In the genomic region with DNA sequence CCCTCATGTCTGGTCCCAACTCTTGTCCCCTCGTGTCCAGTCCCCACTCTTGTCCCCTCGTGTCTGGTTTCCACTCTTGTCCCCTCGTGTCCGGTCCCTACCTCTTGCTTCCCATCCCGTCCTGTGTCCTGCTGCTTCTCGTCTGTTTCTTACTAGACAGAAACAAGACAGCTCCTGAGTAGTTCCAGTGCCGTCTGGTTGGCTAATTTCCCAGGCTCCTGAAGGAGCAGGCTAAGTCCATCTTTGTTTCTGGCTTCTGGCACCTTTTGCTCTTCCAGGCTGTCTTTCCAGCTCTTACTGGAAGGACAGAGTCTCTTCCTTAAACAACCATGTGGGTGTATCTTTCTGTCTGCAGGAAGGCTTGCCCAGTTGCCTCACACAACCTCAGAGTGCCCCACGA, we compare ENCODE assay signal across 16 mouse cellular contexts. TPM values are rescaled to one million over a fixed set of nuclear protein-coding genes. Genes with fewer than 3 reads are reported as not detected.
DNase-seq lines count a peak whose midpoint lies in the region; ATAC-seq and TF ChIP-seq lines count a peak whose summit lies in the region.
"Had no signal": no experiment of that assay in that cellular context is flagged by ENCODE, and none has a peak within 500 bp of the region (broad histone marks: within the 10 kb centered on the region; RNA-seq: fewer than 3 reads in every experiment).

No protein-coding gene starts in this region.

- 66% methylated on average over 8 of the region's 8 CpGs for WGBS in lung, embryonic 14.5 days
- WGBS in intestine, embryonic 16.5 days, result 51% methylated on average over 8 of the region's 8 CpGs

- no peak overlapping the region for H3K9ac ChIP-seq in lung, embryonic 14.5 days
- H3K9ac ChIP-seq in intestine, embryonic 16.5 days (ENCODE audit: low read depth, low read length), result no peak overlapping the region
- H3K9ac ChIP-seq: heart, embryonic 15.5 days had no signal

- H3K36me3 ChIP-seq in lung, embryonic 14.5 days (ENCODE audit: insufficient read depth), result no peaks in the 10 kb centered on the region
- H3K36me3 ChIP-seq in intestine, embryonic 16.5 days (ENCODE audit: control insufficient read depth, insufficient read depth, low read length), result no peaks in the 10 kb centered on the region
- H3K36me3 ChIP-seq: heart, embryonic 15.5 days had no signal

- DNase-seq in heart, adult 11 months, result peak; percentile 89
- DNase-seq in heart, adult 8-10 months (ENCODE audit: low spot score), result no peak
- peak; percentile 24 for DNase-seq in lung, embryonic 14.5 days
- DNase-seq in lung, postnatal 36 days, result no peak
- peak; percentile 29 for DNase-seq in adipocyte (ENCODE audit: low spot score)
- DNase-seq in spleen, postnatal 36 days (ENCODE audit: low spot score in 2 of 2), result no peak
- DNase-seq: adrenal gland, postnatal 25 days; cerebellum, adult 18-20 months; kidney, postnatal 4 days; spleen, adult 18-20 months had no signal

- ATAC-seq in lung, embryonic 14.5 days (ENCODE audit: insufficient read depth), result no peak
- ATAC-seq in intestine, embryonic 16.5 days, result peak; percentile 19; the same call in 1 of the 2 replicates
- ATAC-seq: activated CD4-positive, CD25-positive, alpha-beta regulatory T cell, adult 4 months; forebrain, embryonic 14.5 days; hindbrain, embryonic 16.5 days had no signal

- no peaks in the 10 kb centered on the region for H3K4me1 ChIP-seq in lung, embryonic 14.5 days (ENCODE audit: insufficient read depth)
- peaks cover 20% of the 10 kb centered on the region for H3K4me1 ChIP-seq in intestine, embryonic 16.5 days (ENCODE audit: control insufficient read depth, insufficient read depth, low read length)

- H3K27ac ChIP-seq in lung, embryonic 14.5 days (ENCODE audit: low read depth), result no peak overlapping the region
- 0 out of 2 replicates have a peak overlapping the region, but pooled peaks have one; percentile 0 for H3K27ac ChIP-seq in intestine, embryonic 16.5 days (ENCODE audit: low read length)
- H3K27ac ChIP-seq: heart, embryonic 15.5 days had no signal

- H3K9me3 ChIP-seq in lung, embryonic 14.5 days (ENCODE audit: low read depth, low read length), result no peaks in the 10 kb centered on the region
- no peaks in the 10 kb centered on the region for H3K9me3 ChIP-seq in intestine, embryonic 16.5 days (ENCODE audit: control insufficient read depth, low read length)
- H3K9me3 ChIP-seq: heart, embryonic 15.5 days had no signal

- no peaks in the 10 kb centered on the region for H3K27me3 ChIP-seq in lung, embryonic 14.5 days (ENCODE audit: insufficient read depth, low read length)
- no peaks in the 10 kb centered on the region for H3K27me3 ChIP-seq in intestine, embryonic 16.5 days (replicated peaks; ENCODE audit: control insufficient read depth, insufficient read depth, low read length)
- H3K27me3 ChIP-seq: heart, embryonic 15.5 days had no signal

- H3K4me3 ChIP-seq in lung, embryonic 14.5 days (ENCODE audit: low read depth, low read length), result no peak overlapping the region
- H3K4me3 ChIP-seq in intestine, embryonic 16.5 days (ENCODE audit: low read length), result no peak overlapping the region
- H3K4me3 ChIP-seq: erythroblast, embryonic 14.5 days; heart, embryonic 15.5 days had no signal

- TF ChIP-seq CTCF in lung, embryonic 14.5 days (IDR thresholded peaks at IDR 0.05; ENCODE audit: low read depth), result no peak

- H3K4me2 ChIP-seq in lung, embryonic 14.5 days, result no peak overlapping the region
- H3K4me2 ChIP-seq in intestine, embryonic 16.5 days (ENCODE audit: low read depth, low read length), result no peak overlapping the region
- H3K4me2 ChIP-seq: heart, embryonic 15.5 days had no signal

RNA-seq across cellular contexts. Expression of gene Scml4, which starts 33.7 kb away (rescaled TPM):
- total RNA-seq in heart, adult 8-10 months (2022), result 1 to 10 TPM in 1 of 4 experiments, under 1 TPM in 3; 0.69 to 1.9 (median 0.80) TPM
- 0.30 and 0.35 TPM in 2 replicates for polyA plus RNA-seq in lung, embryonic 14.5 days (2014; fragmentation: Nextera tagmentation; extraction: Ambion mirVana)
- polyA plus RNA-seq in intestine, embryonic 16.5 days (2015; fragmentation: Nextera tagmentation; extraction: Ambion mirVana), result 34.1 and 35.9 TPM in 2 replicates
- polyA plus RNA-seq: erythroblast, embryonic 14.5 days had no signal

Comparison
In these comparisons a context has a peak if more than half of its experiments do, and no peak if none do; other contexts are left out.
1. DNase-seq: peak in heart, adult 11 months (single experiment), lung, embryonic 14.5 days (single experiment) and adipocyte (single experiment); none in heart, adult 8-10 months (single experiment), lung, postnatal 36 days (single experiment) and spleen, postnatal 36 days (0 of 2).
2. RNA of gene Scml4, which starts 33.7 kb away (polyA plus RNA-seq): 34.1 to 35.9 TPM in intestine, embryonic 16.5 days; 0.30 to 0.35 TPM in lung, embryonic 14.5 days; every median in the first group is over 10 times any median in the second.